Mouse (Mus musculus): ENCODE data around the gene Phactr4. TPM values are rescaled to one million over a fixed set of nuclear protein-coding genes. Genes with fewer than 3 reads are reported as not detected.

The Phactr4 gene
- polyA plus RNA-seq, 1 experiment from 2014 or later = 27.4 TPM

GRCm38 (mm10) chr4:132406393-132407189 is 15.7 kb downstream of the Phactr4 start:
- no peak for DNase-seq (ENCODE audit: low spot score)
- WGBS = 86% methylated on average over 13 of the region's 13 CpGs

GRCm38 (mm10) chr4:132404588-132404987 is 17.7 kb downstream of the Phactr4 start:
- peaks cover 15% of the 10 kb centered on the region for H3K36me3 ChIP-seq (replicated peaks)
- no peaks in the 10 kb centered on the region for H3K27me3 ChIP-seq (replicated peaks; ENCODE audit: low read depth, poor library complexity, severe bottlenecking)
- no peaks in the 10 kb centered on the region for H3K4me1 ChIP-seq
- no peak for DNase-seq (ENCODE audit: low spot score)
- H3K9me3 ChIP-seq = no peaks in the 10 kb centered on the region
- WGBS = 86% methylated on average over 5 of the region's 5 CpGs
- no peak overlapping the region for H3K27ac ChIP-seq (replicated peaks)
- no peak overlapping the region for H3K4me3 ChIP-seq

More at GRCm38 (mm10) chr4:132406393-132407189, 15.7 kb downstream of the Phactr4 start:
- Histone ChIP-seq H3K27ac (replicated peaks) (no peak overlapping the region), H3K27me3 (replicated peaks; ENCODE audit: low read depth, poor library complexity, severe bottlenecking) (no peaks in the 10 kb centered on the region), H3K36me3 (replicated peaks) (peaks cover 21% of the 10 kb centered on the region), H3K4me1 (no peaks in the 10 kb centered on the region), H3K9me3 (no peaks in the 10 kb centered on the region), H3K4me3 (no peak overlapping the region)

GRCm38 (mm10) chr4:132403063-132403660 is 19.1 kb downstream of the Phactr4 start:
- no peak for DNase-seq (ENCODE audit: low spot score)
- Histone ChIP-seq H3K4me1 (peaks cover 10% of the 10 kb centered on the region), H3K4me3 (no peak overlapping the region), H3K9me3 (no peaks in the 10 kb centered on the region), H3K27me3 (replicated peaks; ENCODE audit: low read depth, poor library complexity, severe bottlenecking) (no peaks in the 10 kb centered on the region), H3K27ac (replicated peaks) (no peak overlapping the region), H3K36me3 (replicated peaks) (peaks cover 18% of the 10 kb centered on the region)
- 92% methylated on average over 5 of the region's 5 CpGs for WGBS

- no peaks in the 10 kb centered on the region for H3K9me3 ChIP-seq
Measured at GRCm38 (mm10) chr4:132401016-132401415, 21.3 kb downstream of the Phactr4 start.

GRCm38 (mm10) chr4:132398863-132399262 is 23.4 kb downstream of the Phactr4 start:
- H3K27ac ChIP-seq (replicated peaks) = no peak overlapping the region
- H3K4me1 ChIP-seq = peaks cover 16% of the 10 kb centered on the region
- H3K9me3 ChIP-seq = no peaks in the 10 kb centered on the region
- no peaks in the 10 kb centered on the region for H3K27me3 ChIP-seq (replicated peaks; ENCODE audit: low read depth, poor library complexity, severe bottlenecking)
- H3K4me3 ChIP-seq = no peak overlapping the region
- H3K36me3 ChIP-seq (replicated peaks) = peaks cover 7% of the 10 kb centered on the region
- DNase-seq (ENCODE audit: low spot score) = no peak
- WGBS = 66% methylated on average over 5 of the region's 5 CpGs

More at GRCm38 (mm10) chr4:132401016-132401415, 21.3 kb downstream of the Phactr4 start:
- peaks cover 13% of the 10 kb centered on the region for H3K36me3 ChIP-seq (replicated peaks)
- no peak overlapping the region for H3K27ac ChIP-seq (replicated peaks)
- no peak overlapping the region for H3K4me3 ChIP-seq
- no peaks in the 10 kb centered on the region for H3K27me3 ChIP-seq (replicated peaks; ENCODE audit: low read depth, poor library complexity, severe bottlenecking)
- 95% methylated on average over 9 of the region's 9 CpGs for WGBS
- DNase-seq (ENCODE audit: low spot score) = no peak
- H3K4me1 ChIP-seq = peaks cover 16% of the 10 kb centered on the region

- H3K4me3 ChIP-seq = peak overlapping the region; percentile 30
- peak; percentile 70 for DNase-seq (ENCODE audit: low spot score)
- WGBS = 34% methylated on average over 11 of the region's 11 CpGs
- H3K27me3 ChIP-seq (replicated peaks; ENCODE audit: low read depth, poor library complexity, severe bottlenecking) = no peaks in the 10 kb centered on the region
- H3K27ac ChIP-seq (replicated peaks) = no peak overlapping the region
- peaks cover 16% of the 10 kb centered on the region for H3K4me1 ChIP-seq
- peaks cover 7% of the 10 kb centered on the region for H3K36me3 ChIP-seq (replicated peaks)
- no peaks in the 10 kb centered on the region for H3K9me3 ChIP-seq
Measured at GRCm38 (mm10) chr4:132398045-132398774, 24.1 kb downstream of the Phactr4 start.

- H3K4me1 ChIP-seq = peaks cover 16% of the 10 kb centered on the region
- no peak overlapping the region for H3K27ac ChIP-seq (replicated peaks)
- H3K36me3 ChIP-seq (replicated peaks) = peaks cover 7% of the 10 kb centered on the region
- H3K4me3 ChIP-seq = no peak overlapping the region
- no peak for DNase-seq (ENCODE audit: low spot score)
- no peaks in the 10 kb centered on the region for H3K9me3 ChIP-seq
- 91% methylated on average over 3 of the region's 3 CpGs for whole genome bisulfite sequencing
- no peaks in the 10 kb centered on the region for H3K27me3 ChIP-seq (replicated peaks; ENCODE audit: low read depth, poor library complexity, severe bottlenecking)
Measured at GRCm38 (mm10) chr4:132397120-132397519, 25.2 kb downstream of the Phactr4 start.

- Histone ChIP-seq H3K27me3 (replicated peaks; ENCODE audit: low read depth, poor library complexity, severe bottlenecking) (no peaks in the 10 kb centered on the region), H3K4me3 (no peak overlapping the region), H3K9me3 (no peaks in the 10 kb centered on the region), H3K27ac (replicated peaks) (no peak overlapping the region), H3K36me3 (replicated peaks) (peaks cover 7% of the 10 kb centered on the region), H3K4me1 (peaks cover 16% of the 10 kb centered on the region)
- no peak for DNase-seq (ENCODE audit: low spot score)
- 96% methylated on average over 7 of the region's 7 CpGs for WGBS
Measured at GRCm38 (mm10) chr4:132396251-132396650, 26.0 kb downstream of the Phactr4 start.

GRCm38 (mm10) chr4:132391063-132391740 is 31.1 kb downstream of the Phactr4 start:
- Histone ChIP-seq H3K9me3 (no peaks in the 10 kb centered on the region), H3K27me3 (replicated peaks; ENCODE audit: low read depth, poor library complexity, severe bottlenecking) (no peaks in the 10 kb centered on the region), H3K4me3 (no peak overlapping the region), H3K4me1 (0 out of 2 replicates have a peak, but pooled peaks cover 3% of the 10 kb centered on the region), H3K36me3 (replicated peaks) (peaks cover 12% of the 10 kb centered on the region), H3K27ac (replicated peaks) (no peak overlapping the region)
- no peak for DNase-seq (ENCODE audit: low spot score)
- 91% methylated on average over 8 of the region's 8 CpGs for WGBS

GRCm38 (mm10) chr4:132389302-132389701 is 33.0 kb downstream of the Phactr4 start:
- Histone ChIP-seq H3K4me1 (0 out of 2 replicates have a peak, but pooled peaks cover 3% of the 10 kb centered on the region), H3K27ac (replicated peaks) (no peak overlapping the region), H3K36me3 (replicated peaks) (peaks cover 31% of the 10 kb centered on the region), H3K4me3 (no peak overlapping the region), H3K9me3 (no peaks in the 10 kb centered on the region), H3K27me3 (replicated peaks; ENCODE audit: low read depth, poor library complexity, severe bottlenecking) (no peaks in the 10 kb centered on the region)
- 89% methylated on average over 4 of the region's 4 CpGs for whole genome bisulfite sequencing
- no peak for DNase-seq (ENCODE audit: low spot score)

- WGBS = 84% methylated on average over 5 of the region's 5 CpGs
- Histone ChIP-seq H3K4me3 (no peak overlapping the region), H3K4me1 (0 out of 2 replicates have a peak, but pooled peaks cover 3% of the 10 kb centered on the region), H3K27ac (replicated peaks) (no peak overlapping the region), H3K9me3 (no peaks in the 10 kb centered on the region), H3K27me3 (replicated peaks; ENCODE audit: low read depth, poor library complexity, severe bottlenecking) (no peaks in the 10 kb centered on the region), H3K36me3 (replicated peaks) (peaks cover 44% of the 10 kb centered on the region)
- DNase-seq (ENCODE audit: low spot score) = no peak
Measured at GRCm38 (mm10) chr4:132387617-132388016, 34.7 kb downstream of the Phactr4 start.

GRCm38 (mm10) chr4:132386846-132387245 is 35.4 kb downstream of the Phactr4 start:
- WGBS = 91% methylated on average over 7 of the region's 7 CpGs
- Histone ChIP-seq H3K4me1 (0 out of 2 replicates have a peak, but pooled peaks cover 3% of the 10 kb centered on the region), H3K36me3 (replicated peaks) (peaks cover 52% of the 10 kb centered on the region)

More at GRCm38 (mm10) chr4:132386846-132387245, 35.4 kb downstream of the Phactr4 start:
- Histone ChIP-seq H3K27ac (replicated peaks) (no peak overlapping the region), H3K27me3 (replicated peaks; ENCODE audit: low read depth, poor library complexity, severe bottlenecking) (no peaks in the 10 kb centered on the region), H3K9me3 (no peaks in the 10 kb centered on the region), H3K4me3 (no peak overlapping the region)
- no peak for DNase-seq (ENCODE audit: low spot score)

Measured in embryonic facial prominence, embryonic 10.5 days (tissue).